Mouse (Mus musculus) MEL-GATA-1-ER (cell line): ENCODE data around the gene Runx1.

Experiments used
- DNase-seq: peaks from one replicate; pipeline ENCODE4 v3.0.0-alpha.2; 2012; ENCODE audit warnings: low read depth; ENCODE audit errors: extremely low read depth

The Runx1 gene

DNA sequence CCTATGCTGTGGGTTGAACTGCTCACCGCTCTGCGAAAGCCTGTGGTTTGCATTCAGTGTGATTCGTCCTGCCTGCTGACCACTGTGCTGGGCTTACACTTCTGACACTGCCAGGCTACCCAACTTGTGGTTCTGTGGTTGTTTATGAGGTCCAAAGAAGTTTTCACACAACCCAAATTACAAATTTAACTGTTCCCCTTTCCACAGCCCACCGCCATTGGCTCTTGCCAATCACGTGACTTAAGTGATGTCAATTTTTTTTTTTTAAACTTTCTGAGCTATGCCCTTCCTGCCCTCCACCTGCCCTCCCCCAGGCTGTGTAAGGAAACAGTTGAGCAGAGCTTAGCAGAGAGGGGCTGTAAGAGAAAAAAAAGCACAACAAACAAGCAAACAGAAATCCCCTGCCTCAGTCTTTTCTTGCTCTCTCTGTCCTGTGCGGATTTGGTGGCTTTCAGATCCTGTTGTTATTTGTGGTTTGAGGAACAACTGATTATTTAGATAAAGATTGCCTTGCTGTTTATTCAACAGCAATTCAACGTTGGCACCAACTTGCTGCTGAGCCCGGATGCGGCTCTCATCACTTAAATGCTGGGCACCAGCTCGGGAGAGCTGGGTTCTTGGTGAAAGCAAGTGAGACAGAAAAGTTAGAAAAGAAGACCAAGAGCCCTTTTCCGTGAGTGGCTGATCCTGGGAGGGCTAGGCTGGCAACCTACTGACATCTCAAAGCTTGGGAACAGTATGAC, at the start of gene Runx1:
Runx1 (minus strand) TSS at position 242 of the 743 bp plus-strand sequence.
- DNase-seq = peak; percentile 87

DNA sequence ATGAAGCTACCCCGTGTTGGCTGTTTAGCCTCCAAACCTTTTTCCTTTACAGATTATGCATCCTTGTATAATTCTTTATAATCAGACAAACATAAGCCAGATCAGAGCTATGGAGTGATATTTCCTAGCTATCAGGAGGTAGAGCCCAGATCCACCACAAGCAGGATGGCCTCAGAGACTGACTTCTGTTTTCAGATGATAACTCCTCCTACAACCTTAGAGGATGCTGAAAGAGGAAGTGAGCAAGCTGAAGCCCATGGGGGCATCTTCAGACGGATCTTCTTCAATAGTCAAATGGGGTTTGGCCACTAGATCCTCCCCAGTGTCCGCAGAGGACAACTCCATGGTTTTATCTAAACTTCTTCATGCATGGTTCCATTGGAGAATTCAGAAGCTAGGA, 48.1 kb upstream of the Runx1 start:
- DNase-seq = peak; percentile 95

DNA sequence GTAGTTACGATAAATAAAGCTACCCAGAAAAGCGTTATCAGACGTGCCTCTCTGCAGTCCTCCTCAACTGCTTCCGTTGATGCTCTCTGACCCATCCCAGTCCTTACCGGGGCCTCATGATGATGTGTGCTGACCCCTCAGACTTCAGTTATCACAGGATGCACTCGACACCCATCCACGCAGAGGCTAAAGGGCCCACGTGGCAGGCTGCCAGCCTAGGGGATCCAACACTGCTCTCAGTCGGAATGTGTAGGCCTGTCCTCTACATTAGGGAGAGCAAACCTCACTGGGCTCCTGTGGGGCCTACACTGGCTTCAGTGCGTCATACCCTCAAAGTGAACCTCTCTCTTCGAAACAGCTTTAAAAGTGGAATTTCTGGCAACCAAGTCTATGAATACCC, 45.8 kb upstream of the Runx1 start:
- no peak for DNase-seq

DNA sequence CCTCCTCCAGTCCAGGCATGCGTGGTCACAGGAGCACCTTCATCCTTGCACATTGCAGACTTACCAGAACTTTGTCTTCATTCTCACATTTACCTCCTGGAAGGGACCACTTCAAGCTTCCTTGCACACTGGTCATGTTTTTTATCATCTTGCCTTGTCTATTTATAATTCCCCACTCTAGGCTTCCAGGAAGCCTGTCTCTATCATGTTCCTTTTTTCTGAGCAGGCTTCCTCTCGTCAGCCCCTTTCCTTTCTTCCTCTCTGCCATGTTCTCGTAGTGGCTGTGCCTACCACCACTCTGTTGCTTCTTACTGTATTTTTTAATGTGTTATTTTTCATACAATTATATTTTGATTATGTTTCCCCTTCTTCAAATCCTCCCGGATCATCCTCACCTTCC, 42.6 kb upstream of the Runx1 start:
- DNase-seq = peak; percentile 75

DNA sequence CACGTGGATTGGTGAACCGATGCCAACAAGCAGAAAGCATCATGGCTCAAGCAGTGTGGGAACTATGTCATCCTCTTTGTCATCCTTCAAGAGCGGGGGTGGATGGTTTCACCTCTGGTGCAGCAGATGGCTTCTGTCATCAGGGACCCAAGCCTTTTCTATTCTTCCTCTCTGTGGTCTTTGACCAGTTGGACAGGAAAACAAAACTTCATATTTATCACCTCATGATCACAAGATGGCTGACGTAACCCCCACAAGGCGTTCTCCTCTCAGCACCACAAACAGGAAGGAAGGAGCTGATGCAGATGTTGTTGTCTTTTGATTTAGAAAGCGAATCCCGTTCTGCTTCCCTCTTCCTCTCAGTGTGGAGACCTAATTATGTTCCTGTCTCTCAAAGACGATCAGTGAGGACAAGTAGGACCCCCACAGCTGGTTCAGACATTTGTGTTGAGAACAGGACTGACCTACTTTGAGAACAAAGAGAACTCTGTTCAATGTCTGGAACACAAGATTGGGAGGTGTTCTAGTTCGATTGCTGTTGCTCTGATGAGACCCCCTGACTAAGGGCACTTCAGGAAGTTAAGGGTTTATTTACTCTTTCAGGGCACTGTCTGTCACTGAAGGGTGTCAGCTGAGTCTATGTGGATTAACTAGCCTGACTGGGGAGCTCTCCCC, 41.4 kb upstream of the Runx1 start:
- DNase-seq = no peak

DNA sequence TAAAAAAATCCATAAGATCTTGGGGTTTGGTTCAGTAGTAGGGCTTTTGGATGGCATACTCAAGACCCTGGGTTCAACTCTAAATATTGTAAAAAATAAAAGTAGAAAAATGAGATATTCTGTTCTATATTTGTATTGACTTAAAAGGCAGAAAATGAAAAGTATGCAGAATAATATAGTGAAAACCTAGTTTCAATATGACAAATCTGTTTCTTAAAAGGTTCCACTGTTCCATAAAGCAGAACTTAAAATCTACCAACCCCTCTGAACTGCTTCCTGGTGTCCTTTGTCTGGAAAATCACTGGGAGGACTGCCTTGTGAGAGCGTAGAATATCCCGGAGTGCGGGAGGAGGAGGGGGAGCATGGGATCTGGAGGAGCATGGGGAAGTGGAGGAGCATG, 39.4 kb upstream of the Runx1 start:
- DNase-seq = no peak

DNA sequence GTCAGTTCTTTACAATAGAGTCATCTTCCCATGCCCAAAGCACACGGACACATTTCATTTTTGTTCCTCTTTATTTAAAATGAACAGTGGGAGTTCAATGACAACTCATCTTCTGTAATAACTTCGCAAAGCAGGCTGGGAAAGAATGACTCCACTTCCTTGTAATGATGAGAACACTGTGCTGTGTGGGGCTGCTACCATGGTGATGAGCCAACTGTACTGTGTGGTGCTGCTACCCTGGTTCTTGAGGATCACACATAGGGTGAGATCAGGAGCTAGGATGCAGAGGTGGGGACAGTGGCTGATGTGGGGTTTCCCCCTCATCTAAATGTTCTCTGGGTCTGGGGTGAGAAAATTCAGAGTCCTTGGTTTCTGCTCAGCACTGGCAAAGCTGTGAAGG, 38.2 kb upstream of the Runx1 start:
- no peak for DNase-seq

DNA sequence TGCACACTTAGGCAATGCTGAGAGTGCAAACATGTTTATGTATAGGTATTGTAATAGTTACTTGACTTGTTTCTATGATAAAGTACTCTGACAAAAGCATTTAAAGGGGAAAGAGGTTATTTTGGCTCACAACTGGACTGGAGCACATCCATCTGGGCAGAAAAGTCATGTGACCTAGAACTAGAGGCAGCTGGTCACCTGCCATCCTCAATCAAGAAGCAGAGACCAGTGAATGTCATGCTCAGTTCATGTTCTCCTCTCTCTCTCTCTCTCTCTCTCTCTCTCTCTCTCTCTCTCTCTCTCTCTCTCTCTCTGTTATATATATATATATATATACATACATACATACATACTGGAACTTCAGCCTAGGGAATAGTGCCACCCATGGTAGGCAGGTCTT, 37.2 kb upstream of the Runx1 start:
- no peak for DNase-seq

DNA sequence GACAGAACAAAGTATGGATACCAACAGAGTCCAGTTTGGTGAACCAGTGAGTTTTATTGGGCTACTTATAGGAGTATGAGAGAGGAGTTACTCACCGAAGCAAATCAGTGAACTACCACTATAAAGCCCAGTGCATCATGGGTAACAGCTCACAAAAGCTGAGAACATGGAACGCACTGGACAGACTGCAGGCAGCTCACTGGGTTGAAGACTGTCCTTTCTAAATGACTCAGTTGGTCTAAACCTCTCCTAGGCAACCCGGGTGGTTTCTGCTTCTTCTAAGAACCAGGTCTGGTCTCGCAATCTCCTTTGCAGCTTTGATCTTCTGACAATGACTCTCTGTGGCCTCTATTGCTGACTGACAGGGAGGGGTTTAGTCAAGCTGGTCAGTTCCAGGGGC, 36.5 kb upstream of the Runx1 start:
- DNase-seq = no peak

DNA sequence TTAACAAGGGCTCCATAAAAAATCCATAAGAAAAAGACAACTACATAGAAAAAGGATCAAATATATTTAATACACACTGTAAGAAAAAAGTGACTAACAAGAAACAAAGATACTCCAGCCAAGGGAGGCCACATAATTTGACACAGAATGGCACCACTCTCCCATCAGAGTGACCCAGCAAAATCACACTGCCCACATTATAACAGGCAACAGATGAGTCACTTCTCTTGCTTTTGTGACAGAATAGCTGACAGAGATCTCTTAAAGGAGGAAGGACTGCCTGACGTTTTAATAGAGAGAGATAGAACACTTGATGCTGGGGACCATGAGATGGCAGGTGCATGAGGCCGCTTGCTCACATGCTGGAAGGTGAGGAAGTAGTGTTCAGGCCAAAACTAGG, 35.6 kb upstream of the Runx1 start:
- no peak for DNase-seq

DNA sequence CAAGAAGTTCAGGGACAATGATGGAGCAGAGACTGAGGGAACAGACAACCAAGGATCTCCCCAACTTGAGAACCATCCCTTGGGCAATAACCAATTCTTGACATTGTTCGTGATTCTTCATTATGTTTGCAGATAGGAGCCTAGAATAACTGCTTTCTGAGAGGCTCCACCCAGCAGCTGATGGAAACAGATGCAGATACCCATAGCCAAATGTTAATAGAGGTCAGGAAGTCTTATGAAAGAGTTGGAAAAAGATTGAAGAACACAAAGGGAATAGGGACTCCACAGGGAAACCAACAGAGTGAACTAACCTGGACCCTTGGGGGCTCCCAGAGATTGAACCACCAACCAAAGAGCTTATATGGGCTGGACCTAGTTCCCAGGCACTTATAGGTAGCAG, 34.7 kb upstream of the Runx1 start:
- DNase-seq = no peak

DNA sequence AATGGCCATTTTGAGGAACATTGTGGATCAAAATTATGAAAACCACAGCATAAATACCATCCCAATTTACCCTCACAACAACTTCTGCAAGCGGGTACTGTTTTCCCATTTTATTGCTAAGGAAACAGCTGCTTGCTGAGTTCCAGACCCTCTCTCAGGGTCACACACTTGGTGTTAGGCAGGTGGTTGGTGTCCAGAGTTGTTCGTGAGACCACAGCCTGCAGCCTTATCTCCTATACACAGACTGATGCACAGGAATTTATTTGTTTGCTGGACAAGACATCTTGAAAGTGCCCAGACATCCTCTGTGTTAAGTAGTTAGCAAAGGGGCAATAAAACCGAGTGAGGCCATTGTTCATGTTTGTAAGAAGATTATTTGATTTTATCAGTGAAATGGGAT, 30.8 kb upstream of the Runx1 start:
- DNase-seq = no peak

DNA sequence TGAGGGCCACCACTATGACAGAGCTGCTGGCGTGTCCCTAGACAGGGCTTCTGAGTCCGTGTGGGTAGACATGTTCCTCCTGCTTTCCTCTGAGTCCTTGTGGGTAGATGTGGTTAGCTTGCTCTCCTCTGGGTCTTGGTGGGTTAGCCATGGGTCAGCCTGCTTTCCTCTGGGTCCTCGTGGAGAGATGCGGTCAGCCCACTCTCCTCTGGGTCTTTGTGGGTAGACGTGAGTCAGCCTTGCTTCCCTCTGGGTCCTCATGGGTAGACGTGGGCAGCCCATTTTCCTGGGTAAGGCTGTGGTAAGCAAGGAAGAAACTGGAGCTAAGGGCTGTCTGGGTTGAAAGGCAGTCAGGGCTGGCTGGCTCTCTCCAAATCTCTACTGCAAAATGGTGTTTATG, 26.3 kb upstream of the Runx1 start:
- DNase-seq = no peak

DNA sequence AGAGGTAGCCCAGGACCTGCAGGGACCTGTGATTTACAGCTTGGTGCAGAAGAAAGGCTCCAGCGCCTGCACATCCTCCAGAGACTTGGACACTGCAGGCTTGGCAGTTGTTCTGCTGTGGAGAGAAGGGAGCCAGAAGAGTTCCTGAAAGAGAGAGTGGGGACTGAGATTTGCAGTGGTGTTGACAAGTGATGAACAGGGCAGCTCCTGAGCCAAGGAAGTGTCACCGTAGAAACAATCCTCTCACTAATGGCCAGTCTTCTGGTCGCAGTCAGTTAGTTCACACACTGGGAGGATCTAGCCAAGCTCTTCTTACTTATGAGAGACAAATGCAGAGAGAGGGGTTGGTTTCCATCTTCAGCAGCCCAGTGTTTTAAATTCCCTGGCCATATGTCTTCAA, 24.5 kb upstream of the Runx1 start:
- DNase-seq = no peak

DNA sequence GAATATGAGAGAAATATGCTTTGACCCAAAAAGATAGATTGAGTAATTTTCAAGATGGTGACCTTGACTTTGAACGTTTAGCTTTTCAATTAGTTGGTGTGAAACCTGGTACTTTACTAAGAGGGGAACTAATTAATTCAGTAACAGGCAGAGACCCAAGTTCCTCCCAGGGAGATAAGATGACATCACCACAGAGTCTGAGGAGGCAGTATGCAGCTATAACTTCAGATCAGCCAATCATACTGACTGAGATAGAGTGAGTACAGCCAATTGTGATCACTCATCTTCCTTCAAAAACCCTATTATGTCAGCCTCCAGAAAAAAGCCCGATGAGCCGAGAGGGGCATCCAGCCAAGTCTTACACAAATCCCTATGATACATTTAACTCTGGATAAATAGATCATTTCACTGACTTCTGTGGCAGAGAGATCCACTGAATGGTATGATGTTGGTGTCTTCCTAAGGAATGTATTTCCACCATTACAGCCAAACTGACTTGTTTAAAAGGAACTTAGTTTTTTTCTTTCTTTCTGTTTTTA, 21.9 kb upstream of the Runx1 start:
- DNase-seq = no peak

DNA sequence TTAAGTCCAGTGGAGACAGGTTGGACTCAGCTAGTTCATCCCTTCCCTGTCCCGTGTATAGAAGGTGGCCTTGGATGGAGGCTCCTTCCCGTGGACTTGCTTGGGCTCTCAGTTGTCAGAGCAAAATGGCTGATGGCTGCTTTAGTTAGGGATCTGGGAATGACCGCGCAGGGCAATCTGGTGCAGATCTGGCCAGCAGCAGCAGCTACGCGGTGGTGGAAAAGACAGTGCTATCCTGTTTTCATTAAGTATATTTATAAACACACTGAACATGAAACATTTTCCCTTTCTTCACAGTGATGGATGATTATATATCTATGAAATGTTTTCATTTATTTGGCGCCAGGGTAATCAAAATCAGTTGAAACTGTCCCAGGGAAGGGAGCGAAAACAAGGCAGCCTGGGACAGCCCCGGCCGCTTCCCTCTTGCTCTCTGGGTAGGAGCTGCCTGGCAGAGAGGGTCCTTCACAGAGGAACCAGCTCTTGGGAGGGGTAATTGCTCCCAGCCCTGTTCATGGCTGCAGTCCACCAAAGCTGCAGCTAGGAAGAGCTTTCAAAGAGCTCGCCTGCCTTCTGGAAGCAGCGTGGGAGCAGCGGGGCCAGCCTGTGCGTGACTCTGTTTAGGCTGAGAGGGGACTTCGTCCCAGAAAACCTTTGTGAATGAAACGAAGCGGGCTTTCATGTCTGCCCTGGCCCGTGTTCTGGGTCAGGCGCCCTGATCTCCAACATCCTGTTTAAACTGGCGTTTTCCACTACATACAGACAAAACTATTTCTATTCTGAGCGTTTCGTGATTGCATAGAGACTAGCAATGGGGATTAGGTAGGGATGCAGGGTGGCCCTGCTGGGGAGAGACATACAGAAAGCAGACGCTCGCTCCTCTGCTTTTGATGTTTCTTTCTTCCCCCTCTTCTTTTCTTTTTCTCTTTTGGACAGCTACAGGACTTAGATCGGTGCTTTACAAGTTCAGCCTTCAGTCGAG, 19.6 kb upstream of the Runx1 start:
- no peak for DNase-seq

DNA sequence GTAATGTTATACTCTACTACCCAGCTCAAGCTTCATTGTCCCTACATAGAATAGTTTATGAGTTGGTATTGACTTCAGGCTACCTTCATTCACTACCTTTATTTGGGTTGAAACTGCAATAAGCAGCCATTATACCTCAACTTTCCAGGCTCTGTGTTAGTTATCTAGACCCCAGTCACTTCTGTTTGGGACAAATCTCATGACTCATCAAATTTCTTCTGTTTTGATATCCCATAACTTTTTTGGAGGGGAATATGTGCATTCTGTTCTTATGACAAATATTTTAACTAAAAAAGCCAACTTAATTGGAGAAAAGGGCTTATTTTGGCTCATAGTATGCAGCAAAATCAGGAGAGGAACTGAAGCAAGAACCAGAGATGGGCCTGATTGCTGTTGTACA, 12.8 kb upstream of the Runx1 start:
- DNase-seq = no peak

DNA sequence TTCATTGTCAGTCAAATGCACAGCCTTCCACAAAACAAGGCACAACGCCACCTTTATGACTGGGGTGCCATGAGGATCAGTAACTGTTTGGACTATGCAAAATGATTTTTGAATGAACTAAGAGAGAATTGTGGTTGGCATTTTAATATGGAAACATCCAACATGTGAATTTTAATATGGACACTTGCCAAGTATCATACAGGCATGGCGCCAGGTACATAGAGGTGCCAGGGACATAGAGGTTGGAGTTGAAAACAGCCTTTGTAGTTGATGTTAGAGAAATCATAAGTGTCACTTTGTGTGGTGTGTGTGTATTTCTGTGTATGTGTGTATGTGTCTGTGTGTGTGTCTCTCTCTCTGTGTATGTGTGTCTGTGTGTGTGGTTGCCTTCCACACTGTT, 5.4 kb upstream of the Runx1 start:
- no peak for DNase-seq

DNA sequence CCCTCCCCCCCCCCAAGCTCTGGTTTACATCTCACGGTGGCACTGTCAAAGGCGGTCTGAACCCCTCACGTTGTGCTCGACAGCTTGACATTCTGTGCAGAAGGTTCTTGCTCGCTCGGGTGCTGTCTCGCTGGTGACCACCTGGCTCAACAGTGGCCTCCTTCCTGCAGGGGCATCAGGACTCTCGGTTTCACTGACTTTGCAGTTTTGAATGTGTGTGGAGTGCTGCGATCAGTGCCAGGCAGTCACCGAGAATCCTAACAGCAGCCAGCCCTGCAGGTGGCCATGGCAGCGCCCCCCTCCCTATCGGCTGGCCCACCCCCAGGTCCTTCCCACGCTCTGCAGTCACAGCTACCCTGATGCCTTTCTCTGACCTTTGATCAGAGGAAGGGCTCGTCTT, 4.5 kb upstream of the Runx1 start:
- no peak for DNase-seq

DNA sequence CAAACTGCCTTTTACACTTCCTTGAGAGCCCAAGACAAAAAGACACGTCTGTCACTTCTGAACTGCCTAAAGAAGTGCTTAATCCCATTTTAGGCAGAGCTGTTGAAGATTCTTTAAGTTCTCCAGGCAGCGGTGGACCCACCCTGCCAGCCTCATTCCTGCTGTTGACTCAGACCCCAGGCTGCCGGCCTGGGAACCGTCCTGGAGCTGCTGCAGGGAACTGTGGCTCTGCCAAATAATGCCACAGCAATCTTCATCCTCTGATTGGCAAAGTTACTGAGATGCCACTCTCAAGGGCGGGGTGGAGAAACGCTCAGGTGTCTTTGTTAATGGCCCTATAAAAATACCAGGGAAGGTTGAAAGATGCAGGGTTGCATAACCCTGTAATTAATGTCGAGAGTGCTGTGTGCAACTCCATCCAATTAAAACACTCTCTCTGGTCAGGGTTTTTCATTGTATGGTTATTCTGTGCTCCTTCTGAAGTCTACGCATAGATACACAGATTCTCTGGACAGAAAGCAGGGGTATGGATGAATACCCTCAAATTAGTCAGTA, 2.4 kb upstream of the Runx1 start:
- no peak for DNase-seq

DNA sequence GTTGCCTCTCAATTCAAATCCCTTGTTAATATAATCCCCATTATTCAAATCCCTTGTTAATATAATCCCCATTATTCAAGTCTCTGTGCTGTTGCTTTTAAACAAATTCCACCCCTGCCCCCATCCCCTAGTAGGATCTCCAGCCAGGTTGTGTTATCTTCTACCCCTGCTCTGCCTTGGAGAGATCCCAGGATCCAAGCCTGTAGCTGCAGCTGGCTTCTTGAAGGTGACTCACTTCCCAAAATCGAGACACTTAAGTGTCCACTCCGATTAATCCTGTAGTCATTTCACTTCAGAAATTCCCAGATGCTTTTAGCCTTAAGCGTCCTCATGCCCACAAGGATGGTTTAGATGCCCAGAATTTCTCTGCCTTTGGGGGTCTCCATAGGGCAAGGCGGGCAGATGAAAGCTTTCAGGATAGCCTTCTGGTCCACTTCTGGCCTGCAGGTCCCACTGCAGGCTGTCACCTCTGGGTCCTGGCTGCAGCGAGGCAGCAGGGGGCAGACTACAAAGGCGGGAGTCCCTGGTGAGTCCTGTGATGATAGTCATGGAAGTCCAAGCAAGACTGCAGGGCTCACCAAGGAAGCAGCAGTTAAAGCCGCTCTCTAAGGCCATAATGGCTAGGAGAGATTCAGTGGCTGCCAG, 1.8 kb upstream of the Runx1 start:
- DNase-seq = no peak
